Mouse (Mus musculus) heart, embryonic 11.5 days (tissue): Measurements from ENCODE around the gene Nsmce3. TPM values are rescaled to one million over a fixed set of nuclear protein-coding genes. Genes with fewer than 3 reads are reported as not detected.

Experiments
- ATAC-seq: fragments of 200-750 bp; cut with Nextera tagmentation; replicated peaks from 2 replicates; pipeline ENCODE4 v1.8.0; 2017; ENCODE audit warnings: moderate library complexity; ENCODE audit not compliant: insufficient number of reproducible peaks, low FRiP score, low TSS enrichment
- H3K27ac ChIP-seq: fragments of 300-500 bp; sonication (generic); 2 replicates; pipeline ENCODE4 v1.5.1; 2014; ENCODE audit warnings: mild to moderate bottlenecking, low read depth, low read length
- H3K27me3 ChIP-seq: fragments of 300-500 bp; sonication (generic); 2 replicates; pipeline ENCODE4 v1.6.1; 2014; ENCODE audit warnings: mild to moderate bottlenecking, low read length, mixed read lengths; ENCODE audit not compliant: control insufficient read depth, insufficient read depth
- H3K36me3 ChIP-seq: fragments of 300-500 bp; sonication (generic); 2 replicates; pipeline ENCODE4 v1.6.1; 2014; ENCODE audit warnings: mild to moderate bottlenecking, low read length, moderate library complexity, mixed read lengths; ENCODE audit not compliant: control insufficient read depth, insufficient read depth
- H3K4me1 ChIP-seq: fragments of 300-500 bp; sonication (generic); 2 replicates; pipeline ENCODE4 v1.6.1; 2014; ENCODE audit warnings: low read length; ENCODE audit not compliant: control insufficient read depth, insufficient read depth
- H3K4me2 ChIP-seq: fragments of 300-500 bp; sonication (generic); 2 replicates; pipeline ENCODE4 v1.6.1; 2014; ENCODE audit warnings: mild to moderate bottlenecking, moderate library complexity
- H3K4me3 ChIP-seq: fragments of 300-500 bp; sonication (generic); 2 replicates; pipeline ENCODE4 v1.5.1; 2014; ENCODE audit warnings: low read depth, low read length
- H3K9ac ChIP-seq: fragments of 300-500 bp; sonication (generic); 2 replicates; pipeline ENCODE4 v1.6.1; 2014; ENCODE audit warnings: mild to moderate bottlenecking, low read depth, low read length, moderate library complexity
- H3K9me3 ChIP-seq: fragments of 300-500 bp; sonication (generic); replicated peaks from 2 replicates; pipeline ENCODE4 v1.6.1; 2016; ENCODE audit warnings: low read length; ENCODE audit not compliant: control insufficient read depth
- WGBS: fragments of 180-500 bp; shearing (Covaris S2); extraction: QIAGEN DNeasy Blood & Tissue Kit; methylation state at CpG from one replicate; pipeline ENCODE4 v1.1.7; 2014; ENCODE audit not compliant: insufficient replicate concordance; 5-methylcytosine and 5-hydroxymethylcytosine counted together
- polyA plus RNA-seq: library from polyadenylated mRNA; unstranded; fragments of >200 nt; fragmentation: Nextera tagmentation; extraction: Ambion mirVana; gene quantifications from 2 replicates; pipeline ENCODE4 v1.2.1, GENCODE M21; 2014

Nsmce3 gene
- polyA plus RNA-seq, 1 experiment from 2014 or later, result 9.7 TPM

DNA sequence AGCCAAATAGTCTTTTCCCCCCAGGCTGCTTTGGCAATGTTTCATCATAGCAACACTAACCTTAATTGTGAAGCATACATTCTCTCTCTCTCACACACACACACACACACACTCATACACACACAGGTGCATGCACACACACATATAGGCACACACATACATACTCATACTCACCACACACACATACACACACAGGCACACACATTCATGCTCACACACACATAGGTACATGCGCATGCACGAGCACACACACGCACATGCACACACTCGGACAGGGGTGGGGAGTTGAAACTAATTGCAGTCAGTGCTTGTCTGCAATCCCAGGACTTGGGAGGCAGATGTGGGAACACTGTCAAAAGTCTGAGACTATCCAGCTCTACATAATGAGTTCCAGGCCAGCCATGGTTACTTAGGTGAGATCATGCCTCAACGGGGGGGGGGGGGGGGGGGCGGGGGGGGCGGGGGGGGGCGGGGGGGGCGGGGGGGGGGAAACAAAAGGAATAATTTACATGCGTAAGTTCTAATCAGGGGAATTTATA lies 17.3 kb downstream of the Nsmce3 start:
- H3K4me2 ChIP-seq, result no peak overlapping the region
- H3K9ac ChIP-seq, result no peak overlapping the region
- ATAC-seq, result no peak
- H3K9me3 ChIP-seq, result no peaks in the 10 kb centered on the region
- no peaks in the 10 kb centered on the region for H3K27me3 ChIP-seq
- H3K27ac ChIP-seq, result no peak overlapping the region
- WGBS, result 70% methylated on average over 6 of the region's 10 CpGs
- H3K36me3 ChIP-seq, result no peaks in the 10 kb centered on the region
- H3K4me1 ChIP-seq, result no peaks in the 10 kb centered on the region
- no peak overlapping the region for H3K4me3 ChIP-seq

DNA sequence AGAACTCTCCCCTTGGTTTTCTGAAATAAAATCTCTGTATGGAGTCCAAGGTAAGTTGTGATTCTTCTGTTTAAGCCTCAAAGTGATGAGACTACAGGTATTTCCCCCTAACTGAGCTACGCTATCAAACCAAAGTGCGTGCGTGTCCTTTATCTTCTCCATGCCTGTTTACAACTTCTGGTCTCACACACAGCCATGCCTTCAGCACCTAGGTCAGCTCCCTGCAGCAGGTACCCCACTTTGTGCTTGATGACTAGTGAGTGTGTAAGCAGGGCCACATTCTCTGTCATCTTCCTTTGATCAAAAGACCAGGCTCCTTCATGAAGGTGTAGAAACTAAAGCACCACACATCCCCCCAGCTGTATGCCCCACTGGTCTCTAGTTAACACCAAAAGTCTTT lies 22.0 kb downstream of the Nsmce3 start:
- no peak overlapping the region for H3K9ac ChIP-seq
- no peak overlapping the region for H3K4me2 ChIP-seq
- no peak for ATAC-seq
- H3K27ac ChIP-seq, result no peak overlapping the region
- no peaks in the 10 kb centered on the region for H3K27me3 ChIP-seq
- no peak overlapping the region for H3K4me3 ChIP-seq
- no peaks in the 10 kb centered on the region for H3K36me3 ChIP-seq
- H3K4me1 ChIP-seq, result no peaks in the 10 kb centered on the region
- H3K9me3 ChIP-seq, result no peaks in the 10 kb centered on the region
- 21% methylated on average over 3 of the region's 3 CpGs for WGBS

DNA sequence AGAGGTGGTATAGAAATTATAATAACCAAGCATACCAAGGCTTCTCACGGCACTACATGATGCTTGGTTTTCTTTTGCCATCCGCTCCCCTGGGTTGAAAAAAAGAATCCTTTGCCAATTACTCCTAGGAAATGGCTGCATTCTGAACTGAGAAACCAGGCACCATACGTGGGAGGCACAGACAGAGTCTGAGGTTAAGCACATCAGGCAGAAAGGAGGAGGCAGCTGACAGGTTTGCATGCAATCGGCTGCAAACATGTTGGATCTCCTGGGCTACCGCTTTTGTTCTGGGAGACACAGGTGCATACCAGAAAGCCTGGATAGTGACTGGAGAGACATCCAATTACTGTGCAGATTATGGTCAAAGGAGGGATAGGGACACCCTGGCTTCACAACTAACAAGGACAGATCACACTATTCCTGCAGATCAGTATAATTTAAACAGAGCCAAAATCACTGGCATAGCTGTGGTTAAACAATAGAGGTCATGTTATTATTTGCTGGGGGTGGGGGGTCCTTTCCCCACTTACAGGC lies 25.4 kb downstream of the Nsmce3 start:
- 78% methylated on average over 5 of the region's 5 CpGs for WGBS
- Histone ChIP-seq H3K9ac (no peak overlapping the region), H3K4me1 (no peaks in the 10 kb centered on the region), H3K9me3 (no peaks in the 10 kb centered on the region), H3K36me3 (no peaks in the 10 kb centered on the region), H3K27ac (no peak overlapping the region), H3K27me3 (no peaks in the 10 kb centered on the region), H3K4me2 (no peak overlapping the region), H3K4me3 (no peak overlapping the region)
- ATAC-seq, result no peak

DNA sequence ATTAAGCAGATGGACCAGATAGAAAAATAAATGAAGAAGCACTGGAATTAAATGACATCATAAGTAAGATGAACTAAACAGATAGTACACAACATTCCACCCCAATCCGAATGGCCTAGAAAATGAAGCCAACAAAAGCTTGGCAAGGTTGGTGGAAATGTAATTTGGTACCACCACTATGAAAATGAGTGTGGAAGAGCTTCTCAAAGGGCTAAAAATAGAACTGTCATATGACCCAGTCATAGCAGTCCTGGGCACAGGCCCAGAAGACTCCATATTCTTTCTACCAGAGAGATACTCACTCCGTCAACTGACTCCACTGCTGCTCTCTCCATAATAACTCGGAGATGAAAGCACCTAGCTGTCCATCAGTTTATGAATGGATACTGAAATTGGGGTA lies 26.7 kb downstream of the Nsmce3 start:
- Histone ChIP-seq H3K36me3 (no peaks in the 10 kb centered on the region), H3K4me1 (no peaks in the 10 kb centered on the region), H3K9me3 (no peaks in the 10 kb centered on the region), H3K27ac (no peak overlapping the region), H3K9ac (no peak overlapping the region), H3K27me3 (no peaks in the 10 kb centered on the region), H3K4me3 (no peak overlapping the region), H3K4me2 (no peak overlapping the region)
- no peak for ATAC-seq
- 73% methylated on average over 3 of the region's 3 CpGs for WGBS

DNA sequence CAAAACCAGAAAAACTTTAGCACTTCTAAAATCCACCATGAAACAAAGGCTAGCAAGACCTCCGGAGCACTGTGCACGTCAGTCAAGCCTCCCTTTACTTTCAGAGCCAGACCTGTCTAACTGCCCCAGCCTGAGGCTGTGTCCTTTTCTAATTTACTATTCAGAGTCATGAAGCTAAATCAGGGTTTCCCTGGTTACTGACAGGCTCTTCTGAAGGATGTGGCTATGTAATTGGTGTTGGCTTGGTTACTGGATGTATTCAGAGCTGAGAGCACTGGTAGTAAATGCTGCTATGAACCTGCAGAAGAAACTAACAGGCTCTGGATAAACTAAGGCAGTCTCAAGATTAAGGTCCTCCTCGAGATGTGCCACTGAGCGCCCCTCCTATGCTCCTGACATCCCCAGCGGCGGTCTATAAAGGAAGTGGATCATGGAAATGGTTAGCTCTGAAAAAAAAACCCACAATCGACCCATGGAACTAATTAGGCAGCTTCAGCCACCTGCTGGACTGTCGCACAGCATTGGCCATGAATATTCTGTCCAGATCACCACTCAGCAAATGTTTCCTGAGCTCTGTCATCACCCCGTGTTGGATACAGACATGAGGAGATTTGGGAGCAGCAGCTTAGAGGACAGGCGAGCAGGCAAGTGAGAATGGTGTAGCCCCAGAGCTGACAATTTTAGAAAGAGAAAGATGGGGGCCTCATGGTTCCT lies 31.7 kb downstream of the Nsmce3 start:
- no peak for ATAC-seq
- 67% methylated on average over 10 of the region's 10 CpGs for WGBS
- H3K9ac ChIP-seq, result no peak overlapping the region
- H3K27ac ChIP-seq, result no peak overlapping the region
- no peak overlapping the region for H3K4me2 ChIP-seq
- H3K27me3 ChIP-seq, result no peaks in the 10 kb centered on the region
- H3K9me3 ChIP-seq, result no peaks in the 10 kb centered on the region
- 0 out of 2 replicates have a peak, but pooled peaks cover 3% of the 10 kb centered on the region for H3K4me1 ChIP-seq
- no peaks in the 10 kb centered on the region for H3K36me3 ChIP-seq
- H3K4me3 ChIP-seq, result no peak overlapping the region

DNA sequence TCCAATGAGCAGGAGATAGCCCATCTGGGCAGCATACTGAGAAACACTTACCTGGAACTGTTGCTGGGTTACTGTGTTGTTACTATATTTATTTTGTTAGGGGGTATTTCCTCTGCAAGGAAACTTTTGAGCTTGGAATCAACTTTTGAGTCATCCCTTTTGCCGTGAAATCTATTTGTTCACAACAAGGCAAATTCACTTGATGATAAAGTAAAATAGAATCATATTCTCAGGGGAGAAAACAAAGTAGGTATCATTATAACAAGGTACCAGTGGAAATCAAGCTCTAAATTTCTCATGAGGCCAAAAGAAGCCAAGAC lies 32.3 kb downstream of the Nsmce3 start:
- H3K4me2 ChIP-seq, result peak overlapping the region; percentile 74
- 0 out of 2 replicates have a peak, but pooled peaks cover 3% of the 10 kb centered on the region for H3K4me1 ChIP-seq
- H3K9ac ChIP-seq, result no peak overlapping the region
- no peaks in the 10 kb centered on the region for H3K27me3 ChIP-seq
- no peak overlapping the region for H3K4me3 ChIP-seq
- H3K9me3 ChIP-seq, result no peaks in the 10 kb centered on the region
- 70% methylated on average over 1 of the region's 1 CpGs for WGBS
- no peaks in the 10 kb centered on the region for H3K36me3 ChIP-seq
- no peak overlapping the region for H3K27ac ChIP-seq
- no peak for ATAC-seq

DNA sequence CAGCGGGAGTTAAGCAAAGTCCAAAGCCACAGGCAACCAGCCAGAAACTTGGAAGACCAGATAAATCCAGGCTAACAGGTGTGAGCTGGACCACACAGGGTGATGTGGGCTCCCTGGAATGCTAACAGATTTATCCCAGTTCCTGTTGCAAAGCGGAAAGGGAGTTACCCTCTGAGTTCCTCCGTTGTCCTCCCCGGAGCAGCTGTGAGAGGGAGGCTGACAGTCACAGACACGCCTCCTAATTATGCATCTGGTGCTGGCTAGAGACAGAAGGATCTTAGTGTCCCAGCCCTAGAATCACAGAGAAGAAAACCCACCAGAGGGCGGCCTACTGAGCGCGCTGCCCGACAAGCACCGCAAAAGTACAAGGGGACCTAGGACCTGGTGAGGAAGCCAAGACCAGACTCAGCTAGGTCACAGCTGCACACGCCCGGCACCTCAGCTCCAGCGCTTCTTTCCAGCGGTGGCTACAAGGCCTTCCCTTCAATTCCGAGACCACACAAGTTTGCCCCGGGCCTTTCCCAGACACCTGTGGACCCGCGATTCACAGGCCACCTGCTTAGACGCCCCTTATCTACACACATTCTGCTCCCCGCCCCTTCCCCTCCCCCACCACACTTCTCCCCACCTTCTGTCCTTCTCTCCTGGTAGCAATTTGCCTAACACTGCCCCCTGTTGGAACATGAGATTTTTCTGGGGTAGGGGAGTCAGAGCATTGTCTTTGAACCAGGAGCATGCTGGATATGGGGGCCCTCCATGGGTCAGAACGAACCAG lies 32.8 kb downstream of the Nsmce3 start:
- peak; percentile 42; the same call in 1 of the 2 replicates for ATAC-seq
- Histone ChIP-seq H3K9me3 (no peaks in the 10 kb centered on the region), H3K36me3 (no peaks in the 10 kb centered on the region), H3K4me2 (peak overlapping the region; percentile 74), H3K4me1 (0 out of 2 replicates have a peak, but pooled peaks cover 3% of the 10 kb centered on the region), H3K27me3 (no peaks in the 10 kb centered on the region), H3K9ac (peak overlapping the region; percentile 52; the same call in 1 of the 2 replicates), H3K27ac (no peak overlapping the region), H3K4me3 (peak overlapping the region; percentile 38)
- WGBS, result 1% methylated on average over 21 of the region's 21 CpGs

DNA sequence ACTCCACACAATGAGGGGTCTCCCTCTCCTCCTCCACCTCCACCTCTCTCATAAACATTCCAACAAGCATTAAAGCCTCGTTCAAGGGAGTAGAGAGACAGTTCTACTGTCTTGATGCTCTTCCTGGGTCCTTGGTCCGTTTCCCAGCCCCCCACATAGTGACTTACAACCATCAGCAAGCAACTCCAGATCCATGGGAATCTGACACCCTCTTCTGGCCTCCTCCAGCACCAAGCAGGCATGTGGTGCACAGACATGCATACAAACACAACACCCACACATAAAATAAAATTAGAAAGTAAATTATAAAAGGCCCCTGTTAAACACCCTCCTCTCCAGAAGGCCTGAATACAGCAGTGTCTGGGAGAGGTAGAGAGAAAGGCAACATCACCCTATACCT lies 33.5 kb downstream of the Nsmce3 start:
- peak overlapping the region; percentile 74 for H3K4me2 ChIP-seq
- no peaks in the 10 kb centered on the region for H3K9me3 ChIP-seq
- ATAC-seq, result no peak
- H3K4me1 ChIP-seq, result 0 out of 2 replicates have a peak, but pooled peaks cover 3% of the 10 kb centered on the region
- H3K27me3 ChIP-seq, result no peaks in the 10 kb centered on the region
- H3K9ac ChIP-seq, result no peak overlapping the region
- 54% methylated on average over 2 of the region's 2 CpGs for WGBS
- no peaks in the 10 kb centered on the region for H3K36me3 ChIP-seq
- no peak overlapping the region for H3K27ac ChIP-seq
- no peak overlapping the region for H3K4me3 ChIP-seq
